Mouse (Mus musculus): Measurements from ENCODE around the gene Kremen1.

DNA sequence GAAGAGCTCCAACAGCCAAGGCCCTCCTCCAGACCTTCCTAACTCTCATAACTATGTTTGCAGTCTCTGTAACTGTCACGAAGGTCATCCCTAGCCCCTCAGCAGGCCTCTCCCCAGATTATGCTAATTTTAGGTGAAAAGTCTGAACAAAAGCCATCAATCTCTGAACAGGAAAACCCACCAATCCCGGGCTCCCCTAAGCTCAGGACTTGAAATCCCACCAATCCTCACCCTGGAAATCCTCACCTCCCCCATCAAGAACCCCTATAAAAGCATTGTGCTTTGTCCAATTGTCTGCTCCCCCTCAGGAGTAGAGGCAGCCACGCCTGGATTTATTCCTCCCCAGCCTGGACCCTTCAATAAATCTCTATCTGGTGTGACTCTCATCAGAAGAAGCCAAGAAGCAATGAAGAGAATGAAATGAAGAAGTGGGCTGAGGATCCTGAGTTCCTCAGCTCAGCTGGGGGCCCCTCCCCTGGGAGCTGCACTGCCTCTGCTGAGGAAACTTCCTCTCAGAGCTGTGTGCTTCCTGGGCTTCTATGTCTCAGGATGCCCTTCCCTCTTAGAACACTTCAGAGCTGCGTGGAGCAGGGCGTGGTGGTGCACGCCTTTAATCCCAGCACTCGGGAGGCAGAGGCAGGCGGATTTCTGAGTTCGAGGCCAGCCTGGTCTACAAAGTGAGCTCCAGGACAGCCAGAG, 11.3 kb upstream of the Kremen1 start:
- TF ChIP-seq CTCF (IDR thresholded peaks at IDR 0.05; ENCODE audit: borderline replicate concordance, control insufficient read depth, extremely low read depth, insufficient read depth, low read length, poor library complexity) (no peak), POLR2A (IDR thresholded peaks at IDR 0.05; ENCODE audit: control insufficient read depth, extremely low read depth, insufficient read depth, low read length, poor library complexity) (no peak)
